Mouse (Mus musculus) MEL (cell line): ENCODE measurements around the gene Smarcb1.

Experiments used
- CHD2 ChIP-seq: IDR thresholded peaks from 2 replicates; pipeline ENCODE4 v1.6.1; 2011; ENCODE audit warnings: low read length, improper control_type of control experiment
- CTCF ChIP-seq, 3 experiments: IDR thresholded peaks in 2 of 3; conservative IDR thresholded peaks in 1 of 3; 2 replicates each; pipeline ENCODE4 v1.5.1; 2011 to 2012; ENCODE audit warnings: low read length in 3 of 3, low read depth in 2 of 3, mild to moderate bottlenecking in 2 of 3, improper control_type of control experiment in 1 of 3, inconsistent platforms in 1 of 3, mixed read lengths in 1 of 3, moderate library complexity in 1 of 3; ENCODE audit not compliant: control insufficient read depth in 1 of 3, insufficient read depth in 1 of 3, poor library complexity in 1 of 3, severe bottlenecking in 1 of 3
- EP300 ChIP-seq, 2 experiments: IDR thresholded peaks; 2 replicates each; pipeline ENCODE4 v1.6.1; 2011; ENCODE audit warnings: improper control_type of control experiment in 2 of 2, low read length in 2 of 2, low read depth in 1 of 2, mild to moderate bottlenecking in 1 of 2
- GATA1 ChIP-seq: IDR thresholded peaks from 2 replicates; pipeline ENCODE4 v1.6.1; 2011; ENCODE audit warnings: low read depth, low read length, improper control_type of control experiment
- MAFK ChIP-seq: IDR thresholded peaks from 2 replicates; pipeline ENCODE4 v1.6.1; 2011; ENCODE audit warnings: low read depth, mild to moderate bottlenecking, low read length, improper control_type of control experiment, borderline replicate concordance
- MEF2A ChIP-seq: IDR thresholded peaks from 2 replicates; pipeline ENCODE4 v1.6.1; 2014; ENCODE audit warnings: low read depth, mild to moderate bottlenecking, inconsistent platforms, low read length, improper control_type of control experiment; ENCODE audit not compliant: poor library complexity, insufficient replicate concordance, severe bottlenecking; ENCODE audit errors: extremely low read depth
- MXI1 ChIP-seq: IDR thresholded peaks from 2 replicates; pipeline ENCODE4 v1.6.1; 2011; ENCODE audit warnings: mild to moderate bottlenecking, low read depth, low read length, improper control_type of control experiment
- POLR2A ChIP-seq, 2 experiments: IDR thresholded peaks; 2 replicates each; pipeline ENCODE4 v1.6.1; 2011 to 2012; ENCODE audit warnings: low read length in 2 of 2, mild to moderate bottlenecking in 2 of 2, control low read depth in 1 of 2, improper control_type of control experiment in 1 of 2, low read depth in 1 of 2, moderate library complexity in 1 of 2; ENCODE audit not compliant: control insufficient read depth in 1 of 2, insufficient read depth in 1 of 2, poor library complexity in 1 of 2
- UBTF ChIP-seq: IDR thresholded peaks from 2 replicates; pipeline ENCODE4 v1.6.1; 2012; ENCODE audit warnings: low read depth, mild to moderate bottlenecking, inconsistent platforms, low read length, improper control_type of control experiment, moderate library complexity, borderline replicate concordance; ENCODE audit not compliant: insufficient read depth
- USF1 ChIP-seq: IDR thresholded peaks from 2 replicates; pipeline ENCODE4 v1.6.1; 2014; ENCODE audit warnings: low read depth, mild to moderate bottlenecking, inconsistent platforms, low read length, improper control_type of control experiment, moderate library complexity
- USF2 ChIP-seq, 2 experiments: IDR thresholded peaks; 2 replicates each; pipeline ENCODE4 v1.6.1; 2011 to 2012; ENCODE audit warnings: improper control_type of control experiment in 2 of 2, low read length in 2 of 2, borderline replicate concordance in 1 of 2, inconsistent platforms in 1 of 2, low read depth in 1 of 2, mild to moderate bottlenecking in 1 of 2; ENCODE audit not compliant: insufficient read depth in 1 of 2
- ZMIZ1 ChIP-seq: IDR thresholded peaks from 2 replicates; pipeline ENCODE4 v1.6.1; 2012; ENCODE audit warnings: low read depth, mild to moderate bottlenecking, inconsistent platforms, low read length, improper control_type of control experiment, moderate library complexity

GRCm38 (mm10) chr10:75945896-75946295 lies 24.5 kb upstream of the Smarcb1 start:
- TF ChIP-seq GATA1, result no peak
- no peak for TF ChIP-seq ZMIZ1
- TF ChIP-seq CTCF (IDR thresholded peaks at IDR 0.05 in 2 of 3, conservative IDR thresholded peaks at IDR 0.05 in 1 of 3; ENCODE audit: control insufficient read depth in 1 of 3, insufficient read depth in 1 of 3, low read depth in 2 of 3, low read length in 3 of 3, poor library complexity in 1 of 3, severe bottlenecking in 1 of 3), result no peak
- TF ChIP-seq CHD2, result no peak
- no peak for TF ChIP-seq UBTF
- no peak for TF ChIP-seq EP300 (IDR thresholded peaks at IDR 0.05; ENCODE audit: low read depth in 1 of 2, low read length in 2 of 2)
- no peak for TF ChIP-seq POLR2A (IDR thresholded peaks at IDR 0.05; ENCODE audit: control insufficient read depth in 1 of 2, insufficient read depth in 1 of 2, low read depth in 1 of 2, low read length in 2 of 2, poor library complexity in 1 of 2)
- TF ChIP-seq MAFK, result no peak
- TF ChIP-seq USF2 (IDR thresholded peaks at IDR 0.05; ENCODE audit: borderline replicate concordance in 1 of 2, insufficient read depth in 1 of 2, low read depth in 1 of 2, low read length in 2 of 2), result no peak
- TF ChIP-seq MXI1, result no peak
- no peak for TF ChIP-seq MEF2A
- no peak for TF ChIP-seq USF1
